15 mouse cellular contexts compared by ENCODE assay signal in the genomic region with DNA sequence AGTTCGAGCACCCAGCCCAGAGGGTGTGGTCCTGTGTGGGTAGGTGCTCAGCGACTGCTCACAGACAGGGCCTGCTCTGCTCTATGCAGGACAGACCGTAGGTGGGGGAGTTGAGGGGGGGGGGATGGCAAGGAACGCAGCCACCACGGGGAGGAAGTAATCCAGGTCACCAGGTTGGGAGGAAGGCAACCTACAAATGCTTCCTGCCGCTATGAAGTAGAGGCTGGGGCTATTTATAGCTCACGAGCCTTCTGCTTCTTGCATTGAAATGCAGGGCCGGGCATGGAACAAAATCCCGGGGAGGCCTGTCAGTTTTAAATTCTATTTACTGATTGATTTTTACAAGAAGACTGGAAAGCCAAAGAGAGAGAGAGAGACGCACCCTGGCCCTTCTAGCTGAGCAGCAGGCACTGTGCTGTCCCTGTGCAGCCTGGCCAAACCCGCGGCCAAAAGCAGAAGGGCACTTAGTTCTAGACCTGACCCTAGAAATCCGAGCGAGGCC. TPM values are rescaled to one million over a fixed set of nuclear protein-coding genes. Genes with fewer than 3 reads are reported as not detected.
DNase-seq lines count a peak whose midpoint lies in the region; ATAC-seq lines count a peak whose summit lies in the region.
"Had no signal": no experiment of that assay in that cellular context is flagged by ENCODE, and none has a peak within 500 bp of the region (broad histone marks: within the 10 kb centered on the region; RNA-seq: fewer than 3 reads in every experiment).

No protein-coding gene starts in this region.

- peaks cover 12% of the 10 kb centered on the region for H3K4me1 ChIP-seq in heart, embryonic 13.5 days
- H3K4me1 ChIP-seq in neural tube, embryonic 13.5 days (replicated peaks): peaks cover 11% of the 10 kb centered on the region
- H3K4me1 ChIP-seq in neural tube, embryonic 15.5 days: peaks cover 8% of the 10 kb centered on the region; the same call in 1 of the 2 replicates
- peaks cover 3% of the 10 kb centered on the region; the same call in 1 of the 2 replicates for H3K4me1 ChIP-seq in stomach, embryonic 16.5 days (ENCODE audit: control insufficient read depth, insufficient read depth, low read length)
- H3K4me1 ChIP-seq: forebrain, embryonic 13.5 days; intestine, embryonic 15.5 days; liver, embryonic 13.5 days had no signal

- H3K9me3 ChIP-seq in heart, embryonic 13.5 days: peaks cover 3% of the 10 kb centered on the region; the same call in 1 of the 2 replicates
- no peaks in the 10 kb centered on the region for H3K9me3 ChIP-seq in neural tube, embryonic 13.5 days
- H3K9me3 ChIP-seq in neural tube, embryonic 15.5 days (replicated peaks): no peaks in the 10 kb centered on the region
- no peaks in the 10 kb centered on the region for H3K9me3 ChIP-seq in stomach, embryonic 16.5 days (replicated peaks; ENCODE audit: control insufficient read depth, low read length)
- H3K9me3 ChIP-seq: embryonic facial prominence, embryonic 13.5 days; forebrain, embryonic 13.5 days; intestine, embryonic 15.5 days; liver, embryonic 13.5 days had no signal

- peaks cover 12% of the 10 kb centered on the region; the same call in 1 of the 2 replicates for H3K27me3 ChIP-seq in heart, embryonic 13.5 days (replicated peaks)
- no peaks in the 10 kb centered on the region for H3K27me3 ChIP-seq in neural tube, embryonic 13.5 days
- H3K27me3 ChIP-seq in neural tube, embryonic 15.5 days (replicated peaks): no peaks in the 10 kb centered on the region
- H3K27me3 ChIP-seq in stomach, embryonic 16.5 days (ENCODE audit: control insufficient read depth, insufficient read depth, low read length): no peaks in the 10 kb centered on the region
- H3K27me3 ChIP-seq: forebrain, embryonic 13.5 days; intestine, embryonic 15.5 days; liver, embryonic 13.5 days had no signal

- no peak overlapping the region for H3K27ac ChIP-seq in heart, embryonic 13.5 days (replicated peaks)
- no peak overlapping the region for H3K27ac ChIP-seq in neural tube, embryonic 13.5 days (replicated peaks)
- no peak overlapping the region for H3K27ac ChIP-seq in neural tube, embryonic 15.5 days (replicated peaks)
- H3K27ac ChIP-seq in stomach, embryonic 16.5 days (ENCODE audit: low read length): 0 out of 2 replicates have a peak overlapping the region, but pooled peaks have one; percentile 9
- H3K27ac ChIP-seq: embryonic facial prominence, embryonic 13.5 days; forebrain, embryonic 13.5 days; intestine, embryonic 15.5 days; liver, embryonic 13.5 days had no signal

- no peak for ATAC-seq in heart, embryonic 13.5 days (ENCODE audit: extremely low read depth, insufficient number of reproducible peaks, low FRiP score, low TSS enrichment)
- ATAC-seq in neural tube, embryonic 13.5 days (ENCODE audit: low read depth): no peak
- no peak for ATAC-seq in neural tube, embryonic 15.5 days (ENCODE audit: low FRiP score)
- no peak for ATAC-seq in stomach, embryonic 16.5 days (ENCODE audit: insufficient read depth, low FRiP score)
- ATAC-seq: CD4-positive, CD25-positive, alpha-beta regulatory T cell, adult 4 months; forebrain, embryonic 13.5 days; intestine, embryonic 15.5 days had no signal

- H3K4me3 ChIP-seq in heart, embryonic 13.5 days: no peak overlapping the region
- H3K4me3 ChIP-seq in neural tube, embryonic 13.5 days: no peak overlapping the region
- H3K4me3 ChIP-seq in neural tube, embryonic 15.5 days (replicated peaks): no peak overlapping the region
- H3K4me3 ChIP-seq in stomach, embryonic 16.5 days (replicated peaks; ENCODE audit: low read length): no peak overlapping the region
- H3K4me3 ChIP-seq: embryonic facial prominence, embryonic 13.5 days; forebrain, embryonic 13.5 days; intestine, embryonic 15.5 days; liver, embryonic 13.5 days had no signal

- peak overlapping the region; percentile 33; the same call in 1 of the 2 replicates for H3K4me2 ChIP-seq in heart, embryonic 13.5 days
- H3K4me2 ChIP-seq in neural tube, embryonic 13.5 days: no peak overlapping the region
- H3K4me2 ChIP-seq in neural tube, embryonic 15.5 days: no peak overlapping the region
- no peak overlapping the region for H3K4me2 ChIP-seq in stomach, embryonic 16.5 days (ENCODE audit: low read depth, low read length)
- H3K4me2 ChIP-seq: embryonic facial prominence, embryonic 13.5 days; forebrain, embryonic 13.5 days; intestine, embryonic 15.5 days; liver, embryonic 13.5 days had no signal

- no peaks in the 10 kb centered on the region for H3K36me3 ChIP-seq in heart, embryonic 13.5 days
- H3K36me3 ChIP-seq in neural tube, embryonic 13.5 days: no peaks in the 10 kb centered on the region
- no peaks in the 10 kb centered on the region for H3K36me3 ChIP-seq in neural tube, embryonic 15.5 days
- no peaks in the 10 kb centered on the region for H3K36me3 ChIP-seq in stomach, embryonic 16.5 days (ENCODE audit: control insufficient read depth, insufficient read depth, low read length)
- H3K36me3 ChIP-seq: embryonic facial prominence, embryonic 13.5 days; intestine, embryonic 15.5 days; liver, embryonic 13.5 days had no signal

- no peak overlapping the region for H3K9ac ChIP-seq in heart, embryonic 13.5 days
- H3K9ac ChIP-seq in neural tube, embryonic 13.5 days: peak overlapping the region; percentile 17; the same call in 1 of the 2 replicates
- no peak overlapping the region for H3K9ac ChIP-seq in neural tube, embryonic 15.5 days (replicated peaks)
- H3K9ac ChIP-seq in stomach, embryonic 16.5 days (ENCODE audit: low read length): 0 out of 2 replicates have a peak overlapping the region, but pooled peaks have one; percentile 18
- H3K9ac ChIP-seq: embryonic facial prominence, embryonic 13.5 days; forebrain, embryonic 13.5 days; intestine, embryonic 15.5 days; liver, embryonic 13.5 days had no signal

- 35% methylated on average over 14 of the region's 14 CpGs for WGBS in heart, embryonic 13.5 days
- WGBS in neural tube, embryonic 13.5 days: 52% methylated on average over 14 of the region's 14 CpGs
- WGBS in neural tube, embryonic 15.5 days: 47% methylated on average over 14 of the region's 14 CpGs
- 32% methylated on average over 14 of the region's 14 CpGs for WGBS in stomach, embryonic 16.5 days

- no peak for DNase-seq in heart, adult 8-10 months (ENCODE audit: low spot score)
- DNase-seq in cerebellum, adult 9-11 months: peak; percentile 71
- no peak for DNase-seq in spleen, postnatal 4 days (ENCODE audit: low spot score in 2 of 2)
- DNase-seq: adrenal gland, adult 2 months; liver, embryonic 13.5 days had no signal

RNA-seq across cellular contexts. Expression of a gene that starts 18.5 kb away (rescaled TPM):
- polyA plus RNA-seq in heart, embryonic 13.5 days (2015; fragmentation: Nextera tagmentation; extraction: Ambion mirVana): 0.21 and 0.46 TPM in 2 replicates
- total RNA-seq in heart, adult 8-10 months (2022): 1 to 10 TPM; 1.6 to 2.6 (median 1.8) TPM
- 8.5 and 8.7 TPM in 2 replicates for polyA plus RNA-seq in neural tube, embryonic 13.5 days (2015; fragmentation: Nextera tagmentation; extraction: Ambion mirVana)
- 13.0 and 17.8 TPM in 2 replicates for polyA plus RNA-seq in neural tube, embryonic 15.5 days (2015; fragmentation: Nextera tagmentation; extraction: Ambion mirVana)
- polyA plus RNA-seq in stomach, embryonic 16.5 days (2015; fragmentation: Nextera tagmentation; extraction: Ambion mirVana): 0.29 and 0.40 TPM in 2 replicates
- total RNA-seq: granulocyte monocyte progenitor cell, adult 5-6 weeks had no signal
- polyA plus RNA-seq: CD4-positive, CD25-positive, alpha-beta regulatory T cell, adult 4 months had no signal

RNA-seq across cellular contexts. Expression of a gene that starts 46.5 kb away (rescaled TPM):
- not detected in 2 replicates for polyA plus RNA-seq in heart, embryonic 13.5 days (2015; fragmentation: Nextera tagmentation; extraction: Ambion mirVana)
- total RNA-seq in heart, adult 8-10 months (2022): not detected
- not detected in 2 replicates for polyA plus RNA-seq in neural tube, embryonic 13.5 days (2015; fragmentation: Nextera tagmentation; extraction: Ambion mirVana)
- 0.24 TPM in 1 of 2 replicates, not detected in the other for polyA plus RNA-seq in neural tube, embryonic 15.5 days (2015; fragmentation: Nextera tagmentation; extraction: Ambion mirVana)
- not detected in 2 replicates for polyA plus RNA-seq in stomach, embryonic 16.5 days (2015; fragmentation: Nextera tagmentation; extraction: Ambion mirVana)
- total RNA-seq: adrenal gland, adult 2 months; granulocyte monocyte progenitor cell, adult 5-6 weeks had no signal
- polyA plus RNA-seq: CD4-positive, CD25-positive, alpha-beta regulatory T cell, adult 4 months; embryonic facial prominence, embryonic 13.5 days; forebrain, embryonic 13.5 days; intestine, embryonic 15.5 days; liver, embryonic 13.5 days; spleen, adult 2 months had no signal

Comparison
In these comparisons a context has a peak if more than half of its experiments do, and no peak if none do; other contexts are left out.
1. H3K9ac ChIP-seq: peak in neural tube, embryonic 13.5 days (single experiment) and stomach, embryonic 16.5 days (single experiment); none in heart, embryonic 13.5 days (single experiment) and neural tube, embryonic 15.5 days (single experiment).